Mouse (Mus musculus): ENCODE measurements around the gene Tlx2. TPM values are rescaled to one million over a fixed set of nuclear protein-coding genes. Genes with fewer than 3 reads are reported as not detected.

Tlx2 gene
- polyA plus RNA-seq, 1 experiment from 2014 or later: 8.4 TPM

MicroRNAs within 50 kb of the gene (microRNA counts, 519-probe panel; counts per million panel counts)
- microRNA mmu-miR-3470a+mmu-miR-3470b: not detected

Small RNA genes lying within 50 kb of the gene (microRNA-seq; reads per million reads assigned to microRNA genes)
- gene Mir3470a: not detected
- gene Mir7040: not detected

Other genes starting within 250 kb of the Tlx2 start
- 1.8 and 1.9 TPM in 2 replicates for gene Sema4f, start 130.5 kb downstream of the Tlx2 start, polyA plus RNA-seq (2014; fragmentation: Nextera tagmentation; extraction: Ambion mirVana)
- 0.35 and 0.87 TPM in 2 replicates for gene M1ap, start 123.4 kb downstream of the Tlx2 start, polyA plus RNA-seq (2014; fragmentation: Nextera tagmentation; extraction: Ambion mirVana)
- 8.5 and 9.7 TPM in 2 replicates for gene Dok1, start 36.8 kb downstream of the Tlx2 start, polyA plus RNA-seq (2014; fragmentation: Nextera tagmentation; extraction: Ambion mirVana)
- gene Loxl3, start 36.1 kb downstream of the Tlx2 start, polyA plus RNA-seq (2014; fragmentation: Nextera tagmentation; extraction: Ambion mirVana): 15.6 and 16.2 TPM in 2 replicates
- 135 and 154 TPM in 2 replicates for gene Aup1, start 15.8 kb downstream of the Tlx2 start, polyA plus RNA-seq (2014; fragmentation: Nextera tagmentation; extraction: Ambion mirVana)
- 40.3 and 41.0 TPM in 2 replicates for gene Htra2, start 15.0 kb downstream of the Tlx2 start, polyA plus RNA-seq (2014; fragmentation: Nextera tagmentation; extraction: Ambion mirVana)
- 4.2 and 4.5 TPM in 2 replicates for gene Dqx1, start 12.4 kb downstream of the Tlx2 start, polyA plus RNA-seq (2014; fragmentation: Nextera tagmentation; extraction: Ambion mirVana)
- gene Pcgf1, start 7.6 kb upstream of the Tlx2 start, polyA plus RNA-seq (2014; fragmentation: Nextera tagmentation; extraction: Ambion mirVana): 33.0 and 38.8 TPM in 2 replicates
- gene Lbx2, start 16.1 kb upstream of the Tlx2 start, polyA plus RNA-seq (2014; fragmentation: Nextera tagmentation; extraction: Ambion mirVana): 1.2 and 1.8 TPM in 2 replicates
- 2.0 and 3.5 TPM in 2 replicates for gene Ccdc142, start 31.3 kb upstream of the Tlx2 start, polyA plus RNA-seq (2014; fragmentation: Nextera tagmentation; extraction: Ambion mirVana)
- 1.7 and 2.0 TPM in 2 replicates for gene Gm42688, start 31.3 kb upstream of the Tlx2 start, polyA plus RNA-seq (2014; fragmentation: Nextera tagmentation; extraction: Ambion mirVana)
- gene Mrpl53, start 38.7 kb upstream of the Tlx2 start, polyA plus RNA-seq (2014; fragmentation: Nextera tagmentation; extraction: Ambion mirVana): 114 and 129 TPM in 2 replicates
- 24.4 and 31.2 TPM in 2 replicates for gene Mogs, start 45.2 kb upstream of the Tlx2 start, polyA plus RNA-seq (2014; fragmentation: Nextera tagmentation; extraction: Ambion mirVana)
- gene Wbp1, start 51.3 kb upstream of the Tlx2 start, polyA plus RNA-seq (2014; fragmentation: Nextera tagmentation; extraction: Ambion mirVana): 91.3 and 99.6 TPM in 2 replicates
- 13.6 and 16.5 TPM in 2 replicates for gene Ino80b, start 55.1 kb upstream of the Tlx2 start, polyA plus RNA-seq (2014; fragmentation: Nextera tagmentation; extraction: Ambion mirVana)
- 18.8 and 19.2 TPM in 2 replicates for gene Rtkn, start 65.2 kb upstream of the Tlx2 start, polyA plus RNA-seq (2014; fragmentation: Nextera tagmentation; extraction: Ambion mirVana)
- gene Wdr54, start 86.1 kb upstream of the Tlx2 start, polyA plus RNA-seq (2014; fragmentation: Nextera tagmentation; extraction: Ambion mirVana): 5.3 and 5.8 TPM in 2 replicates
- gene 1700003E16Rik, start 86.1 kb upstream of the Tlx2 start, polyA plus RNA-seq (2014; fragmentation: Nextera tagmentation; extraction: Ambion mirVana): 0.77 and 1.2 TPM in 2 replicates
- gene Dctn1, start 95.6 kb upstream of the Tlx2 start, polyA plus RNA-seq (2014; fragmentation: Nextera tagmentation; extraction: Ambion mirVana): 70.4 and 73.9 TPM in 2 replicates
- gene Slc4a5, start 149.5 kb upstream of the Tlx2 start, polyA plus RNA-seq (2014; fragmentation: Nextera tagmentation; extraction: Ambion mirVana): 0.34 and 0.38 TPM in 2 replicates

Measured in stomach, embryonic 14.5 days (tissue).